Mouse (Mus musculus) midbrain, embryonic 15.5 days (tissue): ENCODE results near the gene Tmem50b. TPM values are rescaled to one million over a fixed set of nuclear protein-coding genes. Genes with fewer than 3 reads are reported as not detected.
"Not testable (repeated sequence)": the region's sequence is repeated elsewhere in the genome, so short reads cannot be mapped to it uniquely, and the experiment has no call there.

ENCODE experiments used
- ATAC-seq: fragments of 200-750 bp; cut with Nextera tagmentation; replicated peaks from 2 replicates; pipeline ENCODE4 v1.8.0; 2017; ENCODE audit warnings: moderate TSS enrichment
- H3K27ac ChIP-seq: fragments of 300-500 bp; sonication (generic); 2 replicates; pipeline ENCODE4 v1.5.1; 2015; ENCODE audit warnings: mild to moderate bottlenecking, inconsistent platforms
- H3K27me3 ChIP-seq: fragments of 300-500 bp; sonication (generic); replicated peaks from 2 replicates; pipeline ENCODE4 v1.6.1; 2015; ENCODE audit warnings: inconsistent platforms
- H3K36me3 ChIP-seq: fragments of 300-500 bp; sonication (generic); replicated peaks from 2 replicates; pipeline ENCODE4 v1.6.1; 2015; ENCODE audit warnings: inconsistent platforms
- H3K4me1 ChIP-seq: fragments of 300-500 bp; sonication (generic); 2 replicates; pipeline ENCODE4 v1.6.1; 2015; ENCODE audit warnings: inconsistent platforms
- H3K4me2 ChIP-seq: fragments of 300-500 bp; sonication (generic); 2 replicates; pipeline ENCODE4 v1.6.1; 2015; ENCODE audit warnings: inconsistent platforms, mild to moderate bottlenecking, moderate library complexity
- H3K4me3 ChIP-seq: fragments of 300-500 bp; sonication (generic); 2 replicates; pipeline ENCODE4 v1.5.1; 2015; ENCODE audit warnings: mild to moderate bottlenecking, inconsistent platforms
- H3K9ac ChIP-seq: fragments of 300-500 bp; sonication (generic); 2 replicates; pipeline ENCODE4 v1.6.1; 2015; ENCODE audit warnings: mild to moderate bottlenecking, inconsistent platforms
- H3K9me3 ChIP-seq: fragments of 300-500 bp; sonication (generic); 2 replicates; pipeline ENCODE4 v1.6.1; 2016; ENCODE audit warnings: inconsistent platforms
- WGBS: fragments of 180-500 bp; shearing (Covaris S2); methylation state at CpG from one replicate; pipeline ENCODE4 v1.1.7; 2015; ENCODE audit warnings: mixed read lengths; 5-methylcytosine and 5-hydroxymethylcytosine counted together
- polyA plus RNA-seq: library from polyadenylated mRNA; unstranded; fragments of >200 nt; fragmentation: Nextera tagmentation; extraction: Ambion mirVana; gene quantifications from 2 replicates; pipeline ENCODE4 v1.2.1, GENCODE M21; 2015

Tmem50b gene
- 79.4 and 81.6 TPM in 2 replicates for polyA plus RNA-seq

DNA sequence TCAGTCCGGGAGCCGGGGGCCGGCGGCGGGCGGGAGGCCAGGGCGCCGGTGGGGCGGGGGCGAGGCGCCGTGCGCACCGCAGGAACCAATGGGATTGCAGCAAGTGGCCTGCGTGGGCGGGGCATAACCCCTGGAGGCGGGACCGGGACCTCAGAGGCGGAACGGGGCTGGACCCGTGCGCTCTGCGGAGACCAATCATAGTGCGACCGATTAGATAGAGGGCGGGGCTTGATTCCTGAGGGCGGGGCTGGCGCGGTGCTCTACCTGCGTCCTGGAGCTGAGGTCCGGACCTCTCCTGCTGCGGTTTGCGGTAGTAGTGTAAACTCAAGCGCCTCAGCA is at the start of gene Tmem50b:
Tmem50b (minus strand) TSS at position 129 of the 339 bp plus-strand sequence.
- H3K27ac ChIP-seq: peak within 1 kb of the TSS; percentile 79
- peak; percentile 99 for ATAC-seq
- H3K9ac ChIP-seq: peak within 1 kb of the TSS; percentile 73
- no peaks in the 10 kb centered on the region for H3K36me3 ChIP-seq
- H3K4me2 ChIP-seq: peak within 1 kb of the TSS; percentile 61
- H3K9me3 ChIP-seq: no peaks in the 10 kb centered on the region
- H3K27me3 ChIP-seq: 0 out of 2 replicates have a peak, but pooled peaks cover 4% of the 10 kb centered on the region
- peak within 1 kb of the TSS; percentile 77 for H3K4me3 ChIP-seq
- H3K4me1 ChIP-seq: peaks cover 9% of the 10 kb centered on the region
- under 1% methylated on average over 34 of the region's 34 CpGs for WGBS

DNA sequence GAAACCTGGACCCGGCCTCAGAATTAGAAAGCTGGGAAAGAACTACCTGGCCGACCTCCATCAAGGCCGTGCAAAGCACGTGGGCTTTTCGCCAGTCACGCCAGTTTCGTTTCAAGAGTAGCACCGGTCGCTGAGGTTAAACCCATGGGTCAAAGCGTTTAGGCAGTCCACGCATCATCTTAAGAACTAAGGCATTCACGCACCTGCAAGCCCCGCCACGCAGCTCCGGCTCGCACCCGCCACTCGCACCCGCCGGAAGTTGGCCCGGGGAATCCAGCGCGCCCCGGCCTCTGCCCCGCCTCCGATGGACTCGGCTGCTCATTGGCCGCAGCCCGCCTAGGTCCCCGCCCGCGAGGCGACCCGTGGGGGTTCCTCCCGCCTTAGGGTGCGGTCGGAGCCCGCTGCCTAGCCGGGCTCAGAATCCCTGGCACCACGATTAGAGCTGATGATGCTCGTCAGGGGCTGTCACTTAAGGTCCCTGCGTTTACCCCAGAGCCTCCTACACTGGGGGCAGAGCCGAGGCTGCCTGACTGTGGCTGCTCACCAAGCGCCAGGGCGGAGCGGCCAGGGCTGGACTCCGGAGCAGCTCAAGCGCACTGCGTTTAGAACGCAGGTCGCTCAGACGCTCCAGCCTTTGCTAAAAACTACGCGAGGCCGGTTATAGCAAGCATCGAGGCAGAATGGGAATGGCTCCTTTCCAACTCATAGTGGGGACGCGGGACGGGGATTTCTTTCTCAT is 49.2 kb upstream of the Tmem50b start, which contains the start of gene Gart:
Gart (minus strand) TSS at position 272 of the 739 bp plus-strand sequence.
- no peaks in the 10 kb centered on the region for H3K27me3 ChIP-seq
- H3K4me1 ChIP-seq: peaks cover 22% of the 10 kb centered on the region
- peak within 1 kb of the TSS; percentile 82 for H3K4me3 ChIP-seq
- peak within 1 kb of the TSS; percentile 80 for H3K9ac ChIP-seq
- H3K9me3 ChIP-seq: no peaks in the 10 kb centered on the region
- WGBS: under 1% methylated on average over 59 of the region's 59 CpGs
- H3K4me2 ChIP-seq: peak within 1 kb of the TSS; percentile 92
- peak; percentile 90 for ATAC-seq
- peaks cover under 1% of the 10 kb centered on the region; the same call in 1 of the 2 replicates for H3K36me3 ChIP-seq
- peak within 1 kb of the TSS; percentile 99 for H3K27ac ChIP-seq

DNA sequence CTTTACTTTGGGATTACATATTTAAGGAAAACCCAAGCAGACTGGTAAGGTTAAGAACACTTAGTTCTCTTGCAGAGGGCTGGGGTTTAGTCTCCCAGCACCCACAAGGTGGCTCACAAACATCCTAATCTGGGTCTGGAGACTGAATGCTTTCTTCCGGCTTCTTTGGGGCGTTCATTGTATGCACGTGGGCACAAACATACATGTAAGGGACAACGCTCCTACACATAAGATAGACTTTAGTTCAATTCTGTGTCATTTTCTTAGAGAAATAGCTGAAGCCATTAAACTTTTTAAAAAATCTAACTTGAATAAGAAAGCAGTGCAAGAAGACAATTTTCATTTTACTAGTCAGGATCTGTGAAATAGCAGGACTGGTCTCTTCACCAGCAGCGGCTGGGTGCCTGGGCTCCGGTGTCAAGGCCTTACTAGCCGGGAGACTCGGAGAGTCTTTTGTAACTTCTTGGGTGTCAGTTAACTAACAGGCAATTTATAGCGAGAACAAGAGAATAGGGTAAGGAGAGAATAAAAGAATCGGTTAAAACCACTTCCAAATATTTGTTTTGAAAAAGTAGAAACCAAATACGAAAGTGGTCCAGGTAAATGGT is 48.5 kb upstream of the Tmem50b start:
- peak overlapping the region; percentile 99 for H3K27ac ChIP-seq
- peak overlapping the region; percentile 82 for H3K4me3 ChIP-seq
- peak overlapping the region; percentile 78; the same call in 1 of the 2 replicates for H3K9ac ChIP-seq
- no peaks in the 10 kb centered on the region for H3K9me3 ChIP-seq
- peaks cover 6% of the 10 kb centered on the region; the same call in 1 of the 2 replicates for H3K36me3 ChIP-seq
- peaks cover 22% of the 10 kb centered on the region for H3K4me1 ChIP-seq
- under 1% methylated on average over 11 of the region's 11 CpGs for WGBS
- H3K4me2 ChIP-seq: peak overlapping the region; percentile 92
- no peak for ATAC-seq
- no peaks in the 10 kb centered on the region for H3K27me3 ChIP-seq

DNA sequence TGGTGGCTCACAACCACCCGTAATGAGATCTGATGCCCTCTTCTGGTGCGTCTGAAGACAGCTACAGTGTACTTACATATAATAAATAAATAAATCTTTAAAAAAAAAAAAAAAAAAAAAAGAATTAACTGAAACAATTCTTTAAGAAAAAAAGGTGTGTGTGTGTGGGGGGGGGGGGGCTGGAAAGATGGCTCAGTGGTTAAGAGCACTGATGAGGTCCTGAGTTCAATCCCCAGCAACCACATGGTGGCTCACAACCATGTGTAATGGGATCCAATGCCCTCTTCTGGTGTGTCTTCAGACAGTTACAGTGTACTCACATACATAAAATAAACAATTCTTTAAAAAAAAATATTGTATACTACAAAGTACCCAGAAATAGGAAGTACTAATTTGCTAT is 47.8 kb upstream of the Tmem50b start:
- 50% methylated on average over 1 of the region's 2 CpGs for WGBS
- not testable (repeated sequence) for ATAC-seq, H3K4me3 ChIP-seq

DNA sequence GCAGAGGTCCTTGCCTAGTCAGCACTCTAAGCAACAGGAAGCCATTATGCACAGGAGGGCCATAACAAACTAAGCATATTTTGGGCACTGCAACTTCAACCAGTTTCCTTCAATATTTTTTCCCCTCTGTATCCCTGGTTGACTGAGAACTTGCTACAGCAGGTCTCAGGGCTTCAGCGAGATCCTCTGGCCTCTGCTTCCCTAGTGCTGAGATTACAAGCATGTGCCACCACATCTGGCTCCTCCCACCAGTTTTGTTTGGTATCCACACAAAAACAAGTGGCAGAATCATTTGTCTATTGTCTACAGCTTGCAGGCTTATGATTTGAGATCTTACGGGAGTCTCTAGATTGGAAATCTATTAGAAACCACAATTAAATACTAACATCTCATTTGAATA is 47.3 kb upstream of the Tmem50b start:
- ATAC-seq: no peak
- no peaks in the 10 kb centered on the region for H3K9me3 ChIP-seq
- 81% methylated on average over 2 of the region's 2 CpGs for WGBS
- H3K4me2 ChIP-seq: no peak overlapping the region
- peaks cover 16% of the 10 kb centered on the region for H3K36me3 ChIP-seq
- H3K27ac ChIP-seq: no peak overlapping the region
- H3K27me3 ChIP-seq: no peaks in the 10 kb centered on the region
- peaks cover 18% of the 10 kb centered on the region for H3K4me1 ChIP-seq
- no peak overlapping the region for H3K4me3 ChIP-seq
- H3K9ac ChIP-seq: no peak overlapping the region

More for the DNA sequence above, 47.8 kb upstream of the Tmem50b start:
- H3K9ac ChIP-seq, H3K27ac ChIP-seq, H3K27me3 ChIP-seq, H3K9me3 ChIP-seq, H3K4me2 ChIP-seq: not testable (repeated sequence)
- peaks cover 12% of the 10 kb centered on the region; the same call in 1 of the 2 replicates for H3K36me3 ChIP-seq
- H3K4me1 ChIP-seq: peaks cover 22% of the 10 kb centered on the region

DNA sequence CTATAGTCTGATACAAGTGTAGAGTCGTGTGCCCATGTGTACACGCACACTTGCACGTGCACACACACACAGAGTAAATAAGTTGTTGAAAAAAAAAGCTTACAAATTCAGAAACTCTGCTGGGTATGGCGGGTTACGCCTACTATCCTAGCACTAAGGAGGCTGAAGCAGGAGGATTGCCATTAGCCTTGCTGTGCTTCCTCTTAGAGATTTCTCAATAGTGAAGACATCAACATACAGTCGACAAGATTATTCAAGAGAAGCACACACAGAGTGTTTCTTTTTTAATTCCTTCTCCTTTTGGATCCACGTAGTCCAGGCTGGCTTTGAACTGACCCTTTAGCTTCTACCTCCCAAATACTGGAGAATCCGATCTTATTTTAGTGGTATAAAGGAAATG is 42.6 kb upstream of the Tmem50b start:
- Histone ChIP-seq H3K4me3 (no peak overlapping the region), H3K27me3 (no peaks in the 10 kb centered on the region), H3K36me3 (peaks cover 47% of the 10 kb centered on the region), H3K4me2 (no peak overlapping the region), H3K4me1 (0 out of 2 replicates have a peak, but pooled peaks cover 4% of the 10 kb centered on the region), H3K27ac (no peak overlapping the region), H3K9me3 (no peaks in the 10 kb centered on the region), H3K9ac (no peak overlapping the region)
- ATAC-seq: no peak
- WGBS: 96% methylated on average over 8 of the region's 8 CpGs

DNA sequence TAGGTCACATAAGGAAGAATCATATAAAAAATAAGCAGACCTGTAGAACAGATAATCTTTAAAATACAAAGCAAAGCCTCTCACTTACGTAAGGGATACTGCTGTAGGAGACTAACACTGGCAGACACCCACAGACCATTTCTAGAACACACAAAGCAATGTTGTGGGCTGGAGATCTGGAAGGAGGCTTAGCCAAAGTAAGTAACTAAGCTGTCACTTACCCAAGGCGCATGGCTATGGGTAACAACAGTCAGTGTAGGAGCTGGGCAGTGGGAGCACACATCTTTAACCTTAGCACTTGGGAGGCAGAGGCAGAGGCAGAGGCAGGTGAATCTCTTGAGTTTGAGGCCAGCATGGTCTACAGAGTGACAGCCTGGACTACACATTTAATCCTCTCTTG is 42.0 kb upstream of the Tmem50b start:
- no peaks in the 10 kb centered on the region for H3K27me3 ChIP-seq
- H3K36me3 ChIP-seq: peaks cover 48% of the 10 kb centered on the region
- no peak for ATAC-seq
- no peak overlapping the region for H3K4me2 ChIP-seq
- no peaks in the 10 kb centered on the region for H3K9me3 ChIP-seq
- no peak overlapping the region for H3K9ac ChIP-seq
- 96% methylated on average over 2 of the region's 2 CpGs for WGBS
- no peak overlapping the region for H3K27ac ChIP-seq
- no peak overlapping the region for H3K4me3 ChIP-seq
- 0 out of 2 replicates have a peak, but pooled peaks cover under 1% of the 10 kb centered on the region for H3K4me1 ChIP-seq

DNA sequence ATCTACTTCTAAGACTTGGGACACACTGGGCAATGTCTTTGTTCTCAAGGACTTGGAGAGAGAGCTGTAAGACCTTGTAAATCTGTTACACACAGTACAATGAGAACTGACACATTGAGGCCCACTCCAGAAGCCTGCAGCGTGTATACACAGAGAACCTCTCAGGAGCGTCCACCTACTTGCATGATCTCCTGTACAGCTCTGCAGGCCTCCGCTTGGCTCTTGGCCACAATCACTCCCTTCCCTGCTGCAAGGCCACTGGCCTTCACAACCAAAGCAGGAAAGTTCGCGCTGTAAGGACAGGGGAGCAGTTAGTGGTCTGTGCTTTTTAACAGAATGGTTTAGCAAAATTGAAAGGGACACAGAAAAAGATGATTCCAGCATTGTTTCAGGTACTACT is 41.6 kb upstream of the Tmem50b start:
- Histone ChIP-seq H3K27me3 (no peaks in the 10 kb centered on the region), H3K9ac (no peak overlapping the region), H3K27ac (no peak overlapping the region), H3K9me3 (no peaks in the 10 kb centered on the region), H3K4me3 (no peak overlapping the region), H3K36me3 (peaks cover 48% of the 10 kb centered on the region), H3K4me1 (no peaks in the 10 kb centered on the region), H3K4me2 (no peak overlapping the region)
- 96% methylated on average over 5 of the region's 5 CpGs for WGBS
- ATAC-seq: no peak

DNA sequence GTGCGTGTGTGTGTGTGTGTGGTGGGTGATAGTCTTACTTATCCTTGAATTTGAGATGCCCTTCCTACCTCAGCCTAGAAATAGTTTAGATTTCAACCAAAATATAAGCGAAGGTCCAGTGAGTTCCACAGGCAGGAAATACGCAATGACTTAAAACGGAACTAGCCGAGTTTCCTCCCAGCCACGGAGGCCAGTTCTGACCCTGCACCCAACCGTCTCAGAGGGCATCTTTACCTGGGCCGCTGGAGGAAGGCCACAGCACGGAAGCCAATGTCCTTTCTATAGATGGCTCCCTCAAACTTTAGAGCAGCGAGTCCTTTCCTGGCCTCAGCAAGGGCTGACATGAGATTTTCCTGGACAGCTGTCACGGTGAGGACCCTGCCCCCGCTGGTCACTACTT is 36.0 kb upstream of the Tmem50b start:
- H3K27me3 ChIP-seq: no peaks in the 10 kb centered on the region
- H3K4me3 ChIP-seq: no peak overlapping the region
- ATAC-seq: no peak
- no peak overlapping the region for H3K27ac ChIP-seq
- H3K4me1 ChIP-seq: no peaks in the 10 kb centered on the region
- H3K9ac ChIP-seq: no peak overlapping the region
- H3K4me2 ChIP-seq: no peak overlapping the region
- WGBS: 91% methylated on average over 12 of the region's 12 CpGs
- no peaks in the 10 kb centered on the region for H3K9me3 ChIP-seq
- H3K36me3 ChIP-seq: peaks cover 56% of the 10 kb centered on the region

DNA sequence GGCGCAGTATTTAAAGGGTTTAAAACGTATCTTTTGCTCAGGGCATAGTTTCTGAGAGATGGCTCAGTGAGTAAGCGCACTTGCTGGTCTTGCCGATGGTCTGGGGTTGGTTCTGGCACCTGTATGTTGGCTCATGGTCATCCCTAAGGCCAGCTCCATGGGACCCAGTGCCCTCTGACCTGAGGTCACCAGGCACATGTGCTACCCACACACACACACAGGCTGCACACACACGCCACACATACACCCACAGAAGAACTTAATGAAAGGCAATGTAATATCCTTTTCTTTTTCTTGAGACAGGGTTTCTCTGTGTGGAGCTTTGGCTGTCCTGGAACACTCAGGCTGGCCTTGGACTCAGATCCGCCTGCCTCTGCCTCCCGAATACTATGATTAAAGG is 35.3 kb upstream of the Tmem50b start:
- no peak for ATAC-seq
- Histone ChIP-seq H3K4me3 (no peak overlapping the region), H3K9me3 (no peaks in the 10 kb centered on the region), H3K9ac (no peak overlapping the region), H3K36me3 (peaks cover 56% of the 10 kb centered on the region), H3K27me3 (no peaks in the 10 kb centered on the region), H3K4me1 (no peaks in the 10 kb centered on the region), H3K4me2 (no peak overlapping the region), H3K27ac (no peak overlapping the region)
- WGBS: 94% methylated on average over 7 of the region's 7 CpGs

DNA sequence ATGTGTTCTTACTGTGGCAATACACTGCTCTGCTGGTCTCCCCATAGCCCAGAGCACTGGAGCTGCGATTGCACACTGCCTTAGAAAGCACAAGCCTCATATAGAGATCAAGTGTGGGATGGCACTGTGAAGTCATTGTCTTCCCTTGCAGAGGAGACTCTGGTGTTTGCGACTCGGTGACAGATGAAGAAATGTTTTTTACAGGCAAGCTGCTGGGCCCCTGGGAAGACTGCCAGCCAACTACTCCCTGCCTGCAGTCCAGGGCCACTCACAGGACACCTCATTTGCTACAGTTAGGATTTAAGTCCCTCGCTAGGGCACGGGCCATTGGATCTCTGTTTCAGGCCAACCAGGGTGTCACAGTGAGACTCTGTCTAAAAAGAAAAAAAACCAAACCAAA is 34.8 kb upstream of the Tmem50b start:
- H3K4me2 ChIP-seq: no peak overlapping the region
- H3K27me3 ChIP-seq: no peaks in the 10 kb centered on the region
- 85% methylated on average over 5 of the region's 5 CpGs for WGBS
- no peak overlapping the region for H3K27ac ChIP-seq
- H3K4me1 ChIP-seq: no peaks in the 10 kb centered on the region
- ATAC-seq: no peak
- H3K4me3 ChIP-seq: no peak overlapping the region
- H3K9me3 ChIP-seq: no peaks in the 10 kb centered on the region
- no peak overlapping the region for H3K9ac ChIP-seq
- H3K36me3 ChIP-seq: peaks cover 51% of the 10 kb centered on the region

DNA sequence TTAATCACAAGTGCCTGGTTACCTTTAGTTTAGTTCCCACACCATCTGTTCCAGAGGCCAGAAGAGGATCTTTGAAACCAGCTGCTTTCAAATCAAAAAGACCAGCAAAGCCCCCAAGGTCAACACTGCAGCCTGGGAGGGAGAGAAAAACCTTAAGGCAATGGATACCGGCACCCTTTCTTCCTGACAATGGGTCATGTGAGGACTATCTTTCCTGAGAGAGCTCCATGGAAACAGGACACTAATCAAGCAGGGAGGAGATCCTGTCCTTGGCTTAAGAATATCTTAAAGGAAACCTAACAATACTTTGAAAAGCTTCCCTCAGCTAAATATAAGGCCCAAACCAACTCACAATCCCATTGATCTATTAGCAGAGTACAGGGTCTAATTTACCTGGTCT is 33.0 kb upstream of the Tmem50b start:
- peaks cover 45% of the 10 kb centered on the region for H3K36me3 ChIP-seq
- no peak overlapping the region for H3K27ac ChIP-seq
- ATAC-seq: no peak
- no peak overlapping the region for H3K4me3 ChIP-seq
- H3K9ac ChIP-seq: no peak overlapping the region
- H3K4me1 ChIP-seq: no peaks in the 10 kb centered on the region
- no peaks in the 10 kb centered on the region for H3K9me3 ChIP-seq
- 53% methylated on average over 1 of the region's 1 CpGs for WGBS
- no peaks in the 10 kb centered on the region for H3K27me3 ChIP-seq
- H3K4me2 ChIP-seq: no peak overlapping the region
